Mouse (Mus musculus) neural tube, embryonic 11.5 days (tissue): Measurements from ENCODE around the gene Gpr141. TPM values are rescaled to one million over a fixed set of nuclear protein-coding genes. Genes with fewer than 3 reads are reported as not detected.

ENCODE experiments used
- ATAC-seq: fragments of 200-750 bp; cut with Nextera tagmentation; 2 replicates; pipeline ENCODE4 v1.8.0; 2017; ENCODE audit warnings: moderate number of reproducible peaks, mild to moderate bottlenecking, moderate TSS enrichment, moderate library complexity; ENCODE audit not compliant: insufficient read depth, low FRiP score, low TSS enrichment
- DNase-seq: peaks from one replicate; pipeline ENCODE4 v3.0.0-alpha.2; 2015; ENCODE audit warnings: low spot score
- H3K27ac ChIP-seq: fragments of 300-500 bp; sonication (generic); 2 replicates; pipeline ENCODE4 v1.5.1; 2014; ENCODE audit warnings: low read depth, mild to moderate bottlenecking, low read length
- H3K27me3 ChIP-seq: fragments of 300-500 bp; sonication (generic); 2 replicates; pipeline ENCODE4 v1.6.1; 2014; ENCODE audit warnings: mild to moderate bottlenecking, low read length, mixed read lengths; ENCODE audit not compliant: control insufficient read depth, insufficient read depth
- H3K36me3 ChIP-seq: fragments of 300-500 bp; sonication (generic); 2 replicates; pipeline ENCODE4 v1.6.1; 2014; ENCODE audit warnings: mild to moderate bottlenecking, low read length, moderate library complexity, mixed read lengths; ENCODE audit not compliant: control insufficient read depth, insufficient read depth
- H3K4me1 ChIP-seq: fragments of 300-500 bp; sonication (generic); 2 replicates; pipeline ENCODE4 v1.6.1; 2014; ENCODE audit warnings: low read length, mixed read lengths; ENCODE audit not compliant: control insufficient read depth, insufficient read depth
- H3K4me2 ChIP-seq: fragments of 300-500 bp; sonication (generic); 2 replicates; pipeline ENCODE4 v1.6.1; 2014; ENCODE audit warnings: low read depth, mild to moderate bottlenecking, moderate library complexity
- H3K4me3 ChIP-seq: fragments of 300-500 bp; sonication (generic); 2 replicates; pipeline ENCODE4 v1.5.1; 2014; ENCODE audit warnings: low read depth, low read length
- H3K9ac ChIP-seq: fragments of 300-500 bp; sonication (generic); 2 replicates; pipeline ENCODE4 v1.6.1; 2014; ENCODE audit warnings: mild to moderate bottlenecking, low read length
- H3K9me3 ChIP-seq: fragments of 300-500 bp; sonication (generic); 2 replicates; pipeline ENCODE4 v1.6.1; 2016; ENCODE audit warnings: low read length; ENCODE audit not compliant: control insufficient read depth
- WGBS: fragments of 180-500 bp; shearing (Covaris S2); extraction: QIAGEN DNeasy Blood & Tissue Kit; methylation state at CpG from one replicate; pipeline ENCODE4 v1.1.7; 2014; 5-methylcytosine and 5-hydroxymethylcytosine counted together
- polyA plus RNA-seq: library from polyadenylated mRNA; unstranded; fragments of >200 nt; fragmentation: Nextera tagmentation; extraction: Ambion mirVana; gene quantifications from 2 replicates; pipeline ENCODE4 v1.2.1, GENCODE M21; 2014

The Gpr141 gene
- polyA plus RNA-seq, 1 experiment from 2014 or later, result not detected

GRCm38 (mm10) chr13:19703806-19704205 is 120.3 kb downstream of the Gpr141 start:
- Histone ChIP-seq H3K9me3 (no peaks in the 10 kb centered on the region), H3K9ac (no peak overlapping the region), H3K4me2 (no peak overlapping the region), H3K36me3 (no peaks in the 10 kb centered on the region), H3K27me3 (no peaks in the 10 kb centered on the region), H3K4me1 (no peaks in the 10 kb centered on the region), H3K4me3 (no peak overlapping the region), H3K27ac (no peak overlapping the region)
- 55% methylated on average over 4 of the region's 4 CpGs for WGBS
- DNase-seq, result no peak
- ATAC-seq, result no peak

- WGBS, result 82% methylated on average over 11 of the region's 11 CpGs
- no peaks in the 10 kb centered on the region for H3K4me1 ChIP-seq
- DNase-seq, result no peak
- no peaks in the 10 kb centered on the region for H3K9me3 ChIP-seq
- no peak for ATAC-seq
- no peak overlapping the region for H3K4me2 ChIP-seq
- H3K27me3 ChIP-seq, result no peaks in the 10 kb centered on the region
- no peaks in the 10 kb centered on the region for H3K36me3 ChIP-seq
- no peak overlapping the region for H3K9ac ChIP-seq
- no peak overlapping the region for H3K27ac ChIP-seq
- H3K4me3 ChIP-seq, result no peak overlapping the region
These were observed 122.5 kb downstream of the Gpr141 start for GRCm38 (mm10) chr13:19701443-19702078.

- Histone ChIP-seq H3K9ac (no peak overlapping the region), H3K4me1 (no peaks in the 10 kb centered on the region), H3K4me2 (no peak overlapping the region), H3K36me3 (no peaks in the 10 kb centered on the region), H3K27me3 (no peaks in the 10 kb centered on the region), H3K9me3 (no peaks in the 10 kb centered on the region), H3K4me3 (no peak overlapping the region), H3K27ac (no peak overlapping the region)
- 88% methylated on average over 4 of the region's 4 CpGs for WGBS
- ATAC-seq, result no peak
- DNase-seq, result no peak
These were observed 123.2 kb downstream of the Gpr141 start for GRCm38 (mm10) chr13:19700733-19701442.

Other genes with a start within 250 kb of the Gpr141 start
- 16.2 and 16.7 TPM in 2 replicates for gene Epdr1, start 204.3 kb downstream of the Gpr141 start, polyA plus RNA-seq
- 1.2 and 1.9 TPM in 2 replicates for gene Sfrp4, start 201.2 kb downstream of the Gpr141 start, polyA plus RNA-seq
- not detected in 2 replicates for gene Nme8, start 126.5 kb downstream of the Gpr141 start, polyA plus RNA-seq